Mouse (Mus musculus): Measurements from ENCODE around the gene Ceacam16.

The Ceacam16 gene

GRCm38 (mm10) chr7:19815296-19816223 is 45.5 kb downstream of the Ceacam16 start:
- no peak for DNase-seq

GRCm38 (mm10) chr7:19813579-19814122 is 47.4 kb downstream of the Ceacam16 start:
- DNase-seq, result no peak

GRCm38 (mm10) chr7:19813161-19813560 is 47.9 kb downstream of the Ceacam16 start:
- DNase-seq, result no peak

GRCm38 (mm10) chr7:19811114-19811513 is 50.0 kb downstream of the Ceacam16 start:
- DNase-seq, result peak; percentile 79 to 91

GRCm38 (mm10) chr7:19809369-19809768 is 51.7 kb downstream of the Ceacam16 start:
- DNase-seq, result peak; percentile 31 to 66

GRCm38 (mm10) chr7:19806356-19806969 is 54.6 kb downstream of the Ceacam16 start:
- no peak for DNase-seq

- DNase-seq, result peak; percentile 72 to 90
Observed at GRCm38 (mm10) chr7:19802995-19803394, 58.1 kb downstream of the Ceacam16 start.
